Mouse (Mus musculus) thymus, postnatal 25 days (tissue): ENCODE data around the gene E2f2.

Experiments used
- DNase-seq: peaks from one replicate; pipeline ENCODE4 v3.0.0; 2022

The E2f2 gene

GRCm38 (mm10) chr4:136206033-136206893 lies 34.1 kb downstream of the E2f2 start, which contains the start of gene Asap3:
Asap3 (plus strand) TSS chr4:136206365.
- DNase-seq = peak; percentile 91

GRCm38 (mm10) chr4:136206943-136207342 lies 34.7 kb downstream of the E2f2 start:
- no peak for DNase-seq

- DNase-seq = no peak
Measured at GRCm38 (mm10) chr4:136210931-136211330, 38.7 kb downstream of the E2f2 start.

GRCm38 (mm10) chr4:136213629-136214028 lies 41.4 kb downstream of the E2f2 start:
- DNase-seq = no peak

GRCm38 (mm10) chr4:136214828-136215227 lies 42.6 kb downstream of the E2f2 start:
- no peak for DNase-seq

- DNase-seq = no peak
Measured at GRCm38 (mm10) chr4:136215576-136215975, 43.4 kb downstream of the E2f2 start.

- no peak for DNase-seq
Measured at GRCm38 (mm10) chr4:136217063-136217462, 44.9 kb downstream of the E2f2 start.

GRCm38 (mm10) chr4:136218595-136219214 lies 46.5 kb downstream of the E2f2 start:
- DNase-seq = no peak

- no peak for DNase-seq
Measured at GRCm38 (mm10) chr4:136220133-136220775, 48.1 kb downstream of the E2f2 start.

- DNase-seq = no peak
Measured at GRCm38 (mm10) chr4:136223549-136224239, 51.5 kb downstream of the E2f2 start.

- DNase-seq = no peak
Measured at GRCm38 (mm10) chr4:136224240-136224559, 52.0 kb downstream of the E2f2 start.

- DNase-seq = no peak
Measured at GRCm38 (mm10) chr4:136224677-136225460, 52.7 kb downstream of the E2f2 start.

GRCm38 (mm10) chr4:136227408-136227807 lies 55.2 kb downstream of the E2f2 start:
- DNase-seq = no peak

GRCm38 (mm10) chr4:136228640-136229039 lies 56.4 kb downstream of the E2f2 start:
- no peak for DNase-seq

GRCm38 (mm10) chr4:136238669-136239068 lies 66.5 kb downstream of the E2f2 start:
- DNase-seq = no peak

GRCm38 (mm10) chr4:136239111-136239510 lies 66.9 kb downstream of the E2f2 start:
- DNase-seq = no peak

- DNase-seq = peak; percentile 84
Measured at GRCm38 (mm10) chr4:136239622-136240021, 67.4 kb downstream of the E2f2 start.

GRCm38 (mm10) chr4:136240123-136240522 lies 67.9 kb downstream of the E2f2 start:
- no peak for DNase-seq

GRCm38 (mm10) chr4:136240955-136241354 lies 68.8 kb downstream of the E2f2 start:
- DNase-seq = no peak

- peak; percentile 15 for DNase-seq
Measured at GRCm38 (mm10) chr4:136242065-136242703, 70.0 kb downstream of the E2f2 start.

- no peak for DNase-seq
Measured at GRCm38 (mm10) chr4:136242728-136243127, 70.5 kb downstream of the E2f2 start.

GRCm38 (mm10) chr4:136244208-136244607 lies 72.0 kb downstream of the E2f2 start:
- DNase-seq = no peak
